Mouse (Mus musculus) lung, adult 2 months (tissue): ENCODE measurements around the gene Tap1.

Source experiments
- CTCF ChIP-seq: fragments of 200-500 bp; IDR thresholded peaks from 2 replicates; pipeline ENCODE4 v1.5.1; 2011; ENCODE audit warnings: mild to moderate bottlenecking, low read length, control low read depth; ENCODE audit not compliant: insufficient read depth
- POLR2A ChIP-seq: fragments of 200-500 bp; IDR thresholded peaks from 2 replicates; pipeline ENCODE4 v1.6.1; 2011; ENCODE audit warnings: low read depth, mild to moderate bottlenecking, control low read depth, low read length, borderline replicate concordance; ENCODE audit errors: extremely low read depth

GRCm38 (mm10) chr17:34211746-34212365 is 24.5 kb downstream of the Tap1 start:
- TF ChIP-seq CTCF = no peak
- no peak for TF ChIP-seq POLR2A
